Mouse (Mus musculus) gastrocnemius, postnatal 25 days (tissue): ENCODE data around the gene Csnk1g2. TPM values are rescaled to one million over a fixed set of nuclear protein-coding genes. Genes with fewer than 3 reads are reported as not detected.

Experiments used
- DNase-seq: peaks from one replicate; pipeline ENCODE4 v3.0.0; 2022
- long read RNA-seq, 2 experiments: library from polyadenylated mRNA; stranded (forward); transcript quantifications; one replicate each; pipeline ENCODE4 v2.0.0; 2021
- total RNA-seq, 2 experiments: library from RNA; stranded (reverse); gene quantifications; 1 replicate in 1 of 2; 2 replicates in 1 of 2; pipeline ENCODE4 v1.2.3; 2021

Csnk1g2 gene
- total RNA-seq, result 10 to 100 TPM; 85.8 to 99.9 TPM
- long read RNA-seq, experiment 1, transcript Csnk1g2-201 (11 exons, 2,348 nt), result major isoform, 7 of 103 reads
- long read RNA-seq, experiment 1, partial matches to known transcripts, result 53 of 103 reads
- long read RNA-seq, experiment 1, other reads (novel, unspliced or antisense), result 41 of 103 reads
- long read RNA-seq, experiment 2, transcript Csnk1g2-201 (11 exons, 2,348 nt), result major isoform, 12 of 158 reads
- long read RNA-seq, experiment 2, partial matches to known transcripts, result 54 of 158 reads
- long read RNA-seq, experiment 2, other reads (novel, unspliced or antisense), result 91 of 158 reads

DNA sequence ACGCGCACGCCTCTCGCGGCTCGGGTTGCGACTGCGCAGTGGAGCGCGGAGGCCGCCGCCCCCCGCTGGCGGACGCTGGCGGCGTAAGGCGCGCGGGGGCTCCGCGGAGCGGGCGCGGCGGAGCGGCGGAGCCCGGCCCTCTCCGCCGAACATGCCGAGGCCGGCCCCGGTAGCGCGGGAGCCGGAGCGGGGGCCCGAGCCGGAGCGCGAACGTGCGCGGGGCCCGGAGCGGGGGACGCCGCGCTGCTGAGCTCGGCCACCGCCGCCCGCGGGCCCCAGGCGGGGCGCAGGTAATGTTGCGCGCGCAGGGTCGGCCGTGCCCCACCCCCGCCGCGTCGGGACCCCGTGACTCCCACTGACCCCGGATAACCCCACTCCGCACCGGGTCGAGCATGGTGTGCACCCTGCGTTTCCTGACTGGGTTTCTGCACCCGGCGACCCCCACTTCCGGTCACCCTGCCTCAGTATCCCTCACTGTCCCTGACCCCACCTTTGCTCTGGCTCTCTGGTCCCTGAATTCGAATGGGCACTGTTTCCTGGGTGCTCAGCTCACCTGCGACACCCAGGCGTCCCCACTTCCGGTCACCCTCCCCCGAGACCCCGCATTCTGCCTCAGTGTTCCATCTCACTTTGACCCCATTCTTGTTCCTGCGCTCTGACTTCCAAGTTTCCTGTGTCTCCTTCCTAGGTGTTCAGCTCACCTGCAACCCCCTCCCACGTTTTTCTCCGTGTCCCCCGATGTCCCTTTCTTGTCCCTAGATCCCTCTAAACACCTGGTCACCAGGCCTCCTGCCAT, at the start of gene Csnk1g2:
Gene Csnk1g2 (plus strand): TSS at position 178 of the 796 bp plus-strand sequence.
- DNase-seq, result peak; percentile 53

DNA sequence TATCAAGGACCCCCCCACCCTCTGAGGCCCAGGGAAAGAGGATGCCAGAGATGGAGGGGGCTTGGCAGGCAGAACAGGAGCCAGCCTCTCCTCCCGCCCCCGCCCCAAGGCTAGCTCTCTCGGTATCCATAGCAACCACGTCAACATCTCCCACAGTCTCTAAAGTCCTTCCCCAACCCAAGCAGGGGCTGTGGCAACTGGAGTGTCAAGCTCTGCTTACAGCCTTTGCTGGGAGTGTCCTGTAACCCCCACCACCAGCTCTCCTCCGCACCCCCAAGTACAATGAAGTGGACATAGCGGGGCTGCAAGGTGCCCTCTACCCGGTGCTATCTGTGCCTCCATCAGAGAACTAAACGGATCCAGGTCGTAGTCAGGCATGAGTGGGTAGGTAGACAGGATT, 48.7 kb upstream of the Csnk1g2 start:
- no peak for DNase-seq

- no peak for DNase-seq
These were observed 47.7 kb upstream of the Csnk1g2 start for GRCm38 (mm10) chr10:80574896-80575295.

DNA sequence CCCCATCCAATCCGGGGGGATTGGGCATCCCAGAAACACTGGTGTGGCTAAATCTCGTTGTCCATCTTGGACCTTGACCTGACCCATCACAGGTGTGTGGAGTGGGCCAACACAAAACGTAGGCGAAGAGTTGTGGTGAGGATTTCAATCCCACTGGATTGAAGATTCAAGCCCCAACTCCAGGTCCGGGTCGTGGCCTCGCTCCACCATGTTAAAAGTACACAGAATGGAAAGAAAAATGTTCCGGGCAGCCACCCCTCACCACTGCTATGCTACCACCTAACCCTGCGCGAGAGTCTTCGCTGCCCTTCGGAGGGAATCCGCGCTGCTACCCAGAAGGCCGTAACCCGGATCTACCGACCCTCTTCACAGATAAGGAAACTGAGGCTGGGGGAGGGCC, 46.7 kb upstream of the Csnk1g2 start:
- no peak for DNase-seq

- DNase-seq, result peak; percentile 49
These were observed 46.1 kb upstream of the Csnk1g2 start for GRCm38 (mm10) chr10:80576351-80577194.

- DNase-seq, result peak; percentile 97
These were observed 45.2 kb upstream of the Csnk1g2 start, which contains the start of gene Klf16 for GRCm38 (mm10) chr10:80577195-80578130. Klf16 (minus strand) TSS chr10:80577321.

GRCm38 (mm10) chr10:80578131-80578750, 44.4 kb upstream of the Csnk1g2 start:
- peak; percentile 85 for DNase-seq

DNA sequence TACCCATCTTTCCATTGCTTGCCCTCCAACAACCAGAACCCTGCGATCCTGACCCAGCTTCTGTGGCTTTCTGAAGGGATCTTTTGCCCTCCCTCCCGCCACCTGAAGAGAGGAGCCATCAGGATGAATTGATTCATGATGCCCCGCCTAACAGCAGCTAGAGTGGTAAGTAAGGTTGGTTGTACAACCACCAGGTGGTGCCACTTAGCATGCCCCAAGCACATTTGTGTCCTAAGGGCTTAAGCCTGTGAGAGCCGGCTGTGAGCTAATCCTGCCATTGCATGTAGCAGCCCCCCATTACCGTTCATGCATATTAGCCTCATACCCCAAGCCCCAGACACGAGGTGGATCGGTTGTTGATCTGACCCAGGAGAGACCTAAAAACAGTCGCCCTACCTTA, 43.7 kb upstream of the Csnk1g2 start:
- DNase-seq, result peak; percentile 38

GRCm38 (mm10) chr10:80583047-80583446, 39.6 kb upstream of the Csnk1g2 start:
- DNase-seq, result no peak

GRCm38 (mm10) chr10:80584045-80584488, 38.6 kb upstream of the Csnk1g2 start:
- DNase-seq, result no peak

- DNase-seq, result no peak
These were observed 37.7 kb upstream of the Csnk1g2 start for GRCm38 (mm10) chr10:80584642-80585552.

DNA sequence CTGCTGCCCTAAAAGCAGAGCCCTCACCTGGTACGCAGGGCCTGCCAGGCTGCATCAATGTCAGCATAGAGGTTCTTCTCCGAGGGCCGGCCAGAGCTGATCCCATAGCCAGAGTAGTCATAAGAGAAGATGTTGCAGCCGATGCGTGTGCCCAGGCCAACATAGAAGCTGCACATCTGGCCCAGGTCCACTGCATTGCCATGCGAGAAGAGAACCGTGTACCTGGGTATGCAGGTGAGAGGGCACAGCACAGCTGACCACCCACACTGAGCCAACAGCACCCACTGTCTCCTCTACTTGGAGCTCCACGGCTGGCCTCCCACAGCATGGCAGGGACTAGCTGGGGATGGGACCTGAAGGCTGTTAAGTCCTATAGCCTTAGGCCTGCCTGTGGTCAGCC, 37.1 kb upstream of the Csnk1g2 start:
- DNase-seq, result no peak

DNA sequence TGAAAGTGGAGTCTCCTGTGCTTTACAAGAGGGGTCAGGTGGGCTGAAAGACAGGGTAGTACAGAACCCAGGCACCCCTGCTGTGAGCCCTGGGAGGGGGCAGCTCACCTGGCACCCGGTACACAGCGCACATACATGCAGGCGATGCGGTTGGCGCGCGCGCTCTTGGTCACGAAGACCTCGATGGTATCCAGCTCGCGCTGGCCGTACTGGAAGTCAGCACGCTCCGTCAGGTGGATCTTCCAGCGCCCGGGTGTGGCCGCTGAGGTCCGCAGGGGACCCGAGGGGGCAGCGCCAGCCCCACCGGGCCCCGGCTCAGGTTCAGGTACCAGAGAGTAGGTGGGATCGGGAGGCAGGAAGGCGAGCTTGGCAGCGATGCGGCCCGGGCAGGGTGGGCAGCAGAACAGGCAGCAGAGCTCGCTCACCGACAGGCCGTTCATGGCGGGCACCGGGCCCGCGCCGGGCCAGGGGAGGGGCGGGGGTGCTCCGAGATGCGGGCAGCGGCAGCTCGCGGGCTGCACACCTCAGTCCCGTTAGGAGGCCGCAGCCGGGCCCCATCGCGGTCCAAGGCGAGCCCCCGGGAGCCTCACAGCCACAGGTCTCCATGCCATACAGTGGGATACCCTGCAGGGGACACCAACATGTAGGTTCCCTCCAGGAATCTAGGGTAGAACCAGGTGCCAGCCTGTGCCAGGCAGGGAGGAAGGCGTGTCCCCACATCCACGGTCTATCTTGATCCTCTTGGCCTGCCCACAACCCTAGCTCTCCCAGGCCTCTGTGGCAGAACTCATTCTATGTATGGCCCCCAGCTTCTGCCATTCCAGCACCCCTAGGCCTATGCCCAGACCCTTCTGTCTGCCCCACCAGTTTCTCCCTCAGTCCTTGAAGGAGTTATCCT, 36.0 kb upstream of the Csnk1g2 start:
- no peak for DNase-seq

DNA sequence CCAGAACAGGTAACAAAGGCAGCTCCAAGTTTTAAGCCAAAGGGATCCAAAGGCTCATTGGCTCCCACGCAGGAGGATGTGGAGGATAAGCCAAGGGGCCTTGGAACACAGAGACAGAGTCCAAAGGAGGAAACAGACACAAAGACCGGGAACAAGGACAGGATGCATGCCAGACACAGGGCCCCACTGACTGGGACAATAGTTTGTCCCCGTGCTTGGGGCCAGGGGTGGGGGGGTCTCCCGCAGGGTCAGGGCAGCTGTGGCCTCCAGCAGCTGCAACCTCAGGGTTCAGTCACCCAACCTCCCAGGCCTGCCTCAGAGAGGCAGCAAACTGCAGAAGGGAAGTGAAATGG, 35.4 kb upstream of the Csnk1g2 start:
- no peak for DNase-seq

- DNase-seq, result no peak
These were observed 33.3 kb upstream of the Csnk1g2 start for GRCm38 (mm10) chr10:80589127-80589878.

DNA sequence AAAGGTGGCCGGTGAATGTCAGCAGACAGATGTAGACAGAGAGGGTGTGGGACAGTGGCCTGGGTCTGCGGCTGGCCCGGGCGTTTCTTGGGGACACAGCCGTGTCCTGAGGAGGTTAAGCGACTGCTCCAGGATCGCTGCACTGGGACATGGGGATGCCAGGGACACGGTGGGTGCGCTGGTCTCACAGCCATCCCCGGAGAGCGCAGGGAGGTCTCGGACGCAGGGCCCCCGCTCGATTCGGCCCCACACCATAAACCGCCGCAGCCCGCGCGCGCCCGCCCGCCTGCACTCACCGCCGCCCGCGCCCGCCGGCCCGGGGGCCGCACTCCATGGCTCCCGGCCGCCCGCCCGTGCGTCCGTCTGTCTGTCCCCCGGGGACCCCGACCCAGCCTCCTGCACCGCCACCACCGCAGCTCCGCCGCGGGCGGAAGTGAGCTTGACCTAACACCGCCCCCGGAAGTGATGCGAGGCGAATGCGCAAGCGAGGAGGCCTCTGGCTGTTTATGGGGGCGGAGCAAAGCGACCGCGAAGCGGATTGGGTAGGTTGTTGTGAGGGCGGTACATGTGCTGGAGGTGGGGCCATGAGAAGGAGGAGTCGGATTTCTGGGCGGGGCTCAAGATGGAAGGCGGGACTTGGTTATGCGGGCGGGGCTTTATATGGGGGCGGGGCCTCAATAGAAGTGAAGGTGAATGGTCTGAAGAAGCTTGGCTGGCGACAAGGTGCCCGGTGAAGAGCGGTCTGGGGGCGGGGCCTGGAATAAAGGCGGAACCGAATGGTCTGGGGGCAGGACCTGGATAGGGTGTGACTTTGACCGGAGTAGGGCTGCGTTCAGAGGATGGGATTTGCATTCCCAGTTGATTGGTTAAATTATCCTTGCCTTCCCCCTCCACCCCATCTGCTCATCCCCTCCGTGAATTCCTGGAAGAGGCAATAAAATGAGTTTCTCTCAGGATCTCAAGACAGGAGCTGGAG, 32.5 kb upstream of the Csnk1g2 start, which contains the start of gene Abhd17a:
Gene Abhd17a (minus strand): TSS at position 463 of the 976 bp plus-strand sequence.
- DNase-seq, result peak; percentile 96

- no peak for DNase-seq
These were observed 26.3 kb upstream of the Csnk1g2 start for GRCm38 (mm10) chr10:80596318-80596717.
